Mouse (Mus musculus): ENCODE data around the gene Fam173a.
"Not testable (repeated sequence)": the region's sequence is repeated elsewhere in the genome, so short reads cannot be mapped to it uniquely, and the experiment has no call there.

Fam173a gene

DNA sequence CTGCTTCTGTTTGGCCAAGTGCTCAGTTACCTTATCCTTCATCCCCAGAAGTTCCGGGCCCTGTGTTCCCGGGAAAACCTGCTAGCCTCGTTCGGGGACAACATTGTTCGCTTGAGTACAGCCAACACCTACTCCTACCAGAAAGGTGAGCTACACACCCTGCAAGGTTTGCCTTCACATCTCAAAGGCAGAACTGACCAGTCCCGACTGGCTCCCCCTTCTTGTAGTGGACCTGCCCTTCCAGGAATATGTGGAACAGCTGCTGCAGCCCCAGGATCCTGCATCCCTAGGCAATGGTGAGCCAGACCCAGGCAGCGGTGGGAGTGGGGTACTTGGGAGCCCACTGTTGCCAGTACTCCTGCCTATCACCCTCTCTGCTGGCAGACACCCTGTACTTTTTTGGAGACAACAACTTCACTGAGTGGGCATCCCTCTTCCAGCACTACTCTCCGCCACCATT, 36.9 kb upstream of the Fam173a start:
- intact Hi-C loops (cut with DNase I), result no loop called here

GRCm38 (mm10) chr17:25828712-25829557, 36.2 kb upstream of the Fam173a start, which contains the start of gene Jmjd8:
Gene Jmjd8 (plus strand): TSS chr17:25828867.
- intact Hi-C loops (cut with DNase I), result no loop called here

DNA sequence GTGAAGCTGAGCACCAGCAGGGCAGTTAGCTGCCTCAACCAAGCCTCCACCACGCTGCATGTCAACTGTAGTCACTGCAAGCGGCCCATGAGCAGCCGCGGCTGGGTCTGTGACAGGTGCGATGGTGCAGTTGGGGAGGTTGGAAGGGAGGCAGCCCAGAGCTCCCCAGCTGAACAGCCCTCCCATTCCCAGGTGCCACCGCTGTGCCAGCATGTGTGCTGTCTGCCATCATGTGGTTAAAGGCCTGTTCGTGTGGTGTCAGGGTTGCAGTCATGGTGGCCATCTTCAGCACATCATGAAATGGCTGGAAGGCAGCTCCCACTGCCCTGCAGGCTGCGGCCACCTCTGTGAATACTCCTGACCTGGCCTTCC, 35.5 kb upstream of the Fam173a start:
- intact Hi-C loops (cut with DNase I), result no loop called here

DNA sequence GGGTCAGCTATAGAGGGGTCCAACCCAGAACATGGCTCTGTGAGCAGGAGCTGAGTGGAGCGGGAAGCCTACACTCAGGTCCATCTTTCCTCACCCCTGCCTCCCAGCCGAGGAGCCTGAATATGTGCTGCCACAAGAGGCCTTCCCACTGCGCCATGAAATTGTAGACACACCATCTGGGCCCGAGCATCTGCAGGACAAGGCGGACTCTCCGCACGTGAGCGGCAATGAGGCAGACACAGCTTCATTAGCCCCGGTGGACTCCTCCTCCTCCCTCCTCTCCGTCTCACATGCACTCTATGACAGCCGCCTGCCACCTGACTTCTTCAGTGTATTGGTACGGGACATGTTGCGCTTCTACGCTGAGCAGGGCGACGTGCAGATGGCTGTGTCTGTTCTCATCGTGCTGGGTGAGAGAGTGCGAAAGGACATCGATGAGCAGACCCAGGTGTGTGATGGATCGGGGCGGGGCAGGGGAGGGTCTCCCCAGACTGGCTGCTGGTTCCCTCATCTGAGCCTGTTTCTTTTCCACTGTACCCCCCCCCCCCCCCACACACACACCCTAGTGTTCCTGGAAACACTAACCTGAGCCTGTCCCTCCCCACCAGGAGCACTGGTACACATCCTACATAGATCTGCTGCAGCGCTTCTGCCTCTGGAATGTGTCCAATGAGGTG, 35.0 kb upstream of the Fam173a start:
- intact Hi-C loops (cut with DNase I), result no loop called here

- intact Hi-C loops (cut with DNase I), result no loop called here
Observed at GRCm38 (mm10) chr17:25827011-25827410, 34.3 kb upstream of the Fam173a start.

DNA sequence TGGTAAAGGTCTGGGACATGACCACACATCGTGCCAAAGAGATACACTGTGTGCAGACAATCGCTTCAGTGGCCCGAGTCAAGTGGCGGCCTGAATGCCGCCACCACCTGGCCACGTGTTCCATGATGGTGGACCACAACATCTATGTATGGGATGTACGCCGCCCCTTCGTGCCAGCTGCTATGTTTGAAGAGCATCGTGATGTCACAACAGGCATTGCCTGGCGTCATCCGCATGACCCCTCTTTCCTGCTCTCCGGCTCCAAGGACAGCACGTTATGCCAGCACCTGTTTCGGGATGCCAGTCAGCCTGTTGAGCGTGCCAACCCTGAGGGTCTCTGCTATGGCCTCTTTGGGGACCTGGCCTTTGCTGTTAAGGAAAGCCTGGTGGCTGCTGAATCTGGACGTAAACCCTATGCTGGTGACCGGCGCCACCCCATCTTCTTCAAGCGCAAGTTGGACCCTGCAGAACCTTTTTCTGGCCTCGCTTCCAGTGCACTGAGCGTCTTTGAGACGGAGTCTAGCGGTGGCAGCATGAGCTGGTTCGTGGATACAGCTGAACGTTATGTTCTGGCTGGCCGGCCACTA, 33.4 kb upstream of the Fam173a start:
- intact Hi-C loops (cut with DNase I), result no loop called here

GRCm38 (mm10) chr17:25825311-25825710, 32.6 kb upstream of the Fam173a start:
- intact Hi-C loops (cut with DNase I), result no loop called here

DNA sequence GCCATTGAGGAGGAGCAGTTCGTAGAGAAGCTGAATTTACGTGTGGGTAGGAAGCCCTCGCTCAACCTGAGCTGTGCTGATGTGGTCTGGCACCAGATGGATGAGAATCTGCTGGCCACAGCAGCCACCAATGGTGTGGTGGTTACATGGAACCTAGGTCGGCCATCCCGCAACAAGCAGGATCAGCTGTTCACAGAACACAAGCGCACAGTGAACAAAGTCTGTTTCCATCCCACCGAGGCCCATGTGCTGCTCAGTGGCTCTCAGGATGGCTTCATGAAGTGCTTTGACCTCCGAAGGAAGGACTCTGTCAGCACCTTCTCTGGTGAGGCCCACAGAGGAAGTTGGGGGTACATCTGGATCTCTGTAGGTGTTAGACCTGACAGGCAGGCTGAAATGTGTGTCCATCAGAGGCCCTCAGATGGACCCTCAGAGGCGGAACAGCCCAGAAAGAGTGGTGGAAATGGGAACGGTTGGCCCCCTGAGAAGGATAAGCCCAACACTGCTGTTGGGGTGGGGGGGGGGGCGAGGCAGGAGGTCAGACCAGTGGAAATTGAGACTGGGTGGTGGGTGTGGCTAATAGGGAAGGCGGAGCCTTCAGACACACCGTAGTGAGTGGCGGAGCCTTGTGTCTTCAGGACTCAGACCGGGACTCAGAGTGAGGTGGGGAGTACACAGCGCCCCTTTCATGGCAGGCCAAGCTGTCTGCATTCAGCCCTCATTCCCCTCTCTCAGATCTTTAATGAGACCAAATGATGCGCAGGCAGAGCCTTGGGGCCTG, 31.9 kb upstream of the Fam173a start:
- intact Hi-C loops (cut with DNase I), result no loop called here

- intact Hi-C loops (cut with DNase I), result no loop called here
Observed at GRCm38 (mm10) chr17:25823452-25823851, 30.8 kb upstream of the Fam173a start, which contains the start of gene Wdr24. Gene Wdr24 (plus strand): TSS chr17:25823627.

- intact Hi-C loops (cut with DNase I), result no loop called here
Observed at GRCm38 (mm10) chr17:25818851-25819780, 26.4 kb upstream of the Fam173a start.

DNA sequence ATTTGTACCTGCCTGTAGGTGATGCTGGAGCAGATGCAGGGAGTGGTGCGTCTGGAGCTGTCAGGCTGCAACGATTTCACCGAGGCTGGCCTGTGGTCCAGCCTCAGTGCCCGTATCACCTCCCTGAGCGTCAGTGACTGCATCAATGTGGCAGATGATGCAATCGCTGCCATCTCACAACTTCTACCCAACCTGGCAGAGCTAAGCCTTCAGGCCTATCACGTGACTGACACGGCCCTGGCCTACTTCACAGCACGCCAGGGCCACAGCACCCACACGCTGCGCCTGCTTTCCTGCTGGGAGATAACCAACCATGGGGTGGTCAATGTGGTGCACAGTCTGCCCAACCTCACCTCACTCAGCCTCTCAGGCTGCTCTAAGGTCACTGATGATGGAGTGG, 25.0 kb upstream of the Fam173a start:
- intact Hi-C loops (cut with DNase I), result no loop called here

GRCm38 (mm10) chr17:25813471-25813870, 20.8 kb upstream of the Fam173a start:
- intact Hi-C loops (cut with DNase I), result no loop called here

DNA sequence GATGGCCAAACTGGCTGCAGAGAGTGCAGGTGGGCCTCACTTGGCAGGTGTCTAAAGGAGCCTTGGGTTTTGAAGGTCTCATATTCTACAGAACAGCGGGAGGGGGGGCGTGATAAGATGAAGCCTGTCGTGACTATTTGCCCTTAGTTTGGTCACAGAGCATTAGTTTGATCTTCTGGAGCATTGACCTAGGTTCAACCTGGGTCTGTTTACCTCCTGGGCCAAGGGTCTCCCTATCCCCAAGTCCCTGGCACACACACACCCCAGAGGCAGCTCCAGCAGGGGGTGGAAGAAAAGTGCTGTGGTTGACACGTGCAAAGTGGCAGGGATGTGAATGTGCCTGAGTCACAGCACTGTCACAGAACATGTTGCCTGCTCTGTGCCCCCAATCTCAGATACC, 18.2 kb upstream of the Fam173a start:
- intact Hi-C loops (cut with DNase I), result no loop called here

- intact Hi-C loops (cut with DNase I), result no loop called here
Observed at GRCm38 (mm10) chr17:25809606-25810340, 17.1 kb upstream of the Fam173a start.

GRCm38 (mm10) chr17:25808789-25809605, 16.3 kb upstream of the Fam173a start, which contains the start of gene Fbxl16:
Gene Fbxl16 (plus strand): TSS chr17:25809085.
- intact Hi-C loops (cut with DNase I), result no loop called here

DNA sequence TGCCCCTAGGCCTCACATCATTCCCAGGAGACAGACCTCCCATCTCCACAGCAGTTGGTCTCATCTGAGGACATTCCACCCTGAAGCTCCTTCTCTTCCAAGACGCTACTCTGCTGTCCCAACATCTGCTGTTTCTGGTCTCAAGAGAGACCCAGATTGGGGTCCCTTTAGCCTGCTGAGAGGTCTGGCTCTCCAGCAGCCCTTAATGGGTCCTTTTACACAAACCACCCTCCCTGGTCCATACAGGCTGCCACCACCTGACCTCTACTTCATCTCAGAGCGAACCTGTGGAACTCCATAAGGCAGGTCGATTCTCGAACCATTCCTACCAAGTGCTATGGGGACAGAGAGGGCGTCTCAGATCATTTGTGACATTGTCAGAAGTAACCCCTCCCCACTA, 15.3 kb upstream of the Fam173a start:
- intact Hi-C loops (cut with DNase I), result no loop called here

DNA sequence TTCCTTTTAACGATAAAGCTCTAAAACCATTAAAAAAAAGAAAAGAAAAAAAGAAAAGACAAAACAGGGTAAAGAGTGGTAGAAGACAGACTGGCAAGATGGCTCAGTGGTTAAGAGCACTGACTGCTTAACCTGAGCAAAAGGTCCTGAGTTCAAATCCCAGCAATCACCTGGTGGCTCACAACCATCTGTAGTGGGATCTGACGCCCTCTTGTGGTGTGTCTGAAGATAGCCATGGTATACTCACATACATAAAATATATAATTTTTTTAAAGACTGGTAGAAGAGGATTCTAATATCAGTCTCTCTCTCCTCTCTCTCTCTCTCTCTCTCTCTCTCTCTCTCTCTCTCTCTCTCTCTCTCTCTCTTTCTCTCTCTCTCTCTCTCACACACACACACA, 14.8 kb upstream of the Fam173a start:
- intact Hi-C loops (cut with DNase I), result not testable (repeated sequence)

GRCm38 (mm10) chr17:25806507-25806906, 13.8 kb upstream of the Fam173a start:
- intact Hi-C loops (cut with DNase I), result no loop called here

Measured in adrenal gland (tissue).